Mouse (Mus musculus): ENCODE data around the gene Hivep3. TPM values are rescaled to one million over a fixed set of nuclear protein-coding genes. Genes with fewer than 3 reads are reported as not detected.

Gene Hivep3
- polyA plus RNA-seq, 1 experiment, result 5.4 TPM

DNA sequence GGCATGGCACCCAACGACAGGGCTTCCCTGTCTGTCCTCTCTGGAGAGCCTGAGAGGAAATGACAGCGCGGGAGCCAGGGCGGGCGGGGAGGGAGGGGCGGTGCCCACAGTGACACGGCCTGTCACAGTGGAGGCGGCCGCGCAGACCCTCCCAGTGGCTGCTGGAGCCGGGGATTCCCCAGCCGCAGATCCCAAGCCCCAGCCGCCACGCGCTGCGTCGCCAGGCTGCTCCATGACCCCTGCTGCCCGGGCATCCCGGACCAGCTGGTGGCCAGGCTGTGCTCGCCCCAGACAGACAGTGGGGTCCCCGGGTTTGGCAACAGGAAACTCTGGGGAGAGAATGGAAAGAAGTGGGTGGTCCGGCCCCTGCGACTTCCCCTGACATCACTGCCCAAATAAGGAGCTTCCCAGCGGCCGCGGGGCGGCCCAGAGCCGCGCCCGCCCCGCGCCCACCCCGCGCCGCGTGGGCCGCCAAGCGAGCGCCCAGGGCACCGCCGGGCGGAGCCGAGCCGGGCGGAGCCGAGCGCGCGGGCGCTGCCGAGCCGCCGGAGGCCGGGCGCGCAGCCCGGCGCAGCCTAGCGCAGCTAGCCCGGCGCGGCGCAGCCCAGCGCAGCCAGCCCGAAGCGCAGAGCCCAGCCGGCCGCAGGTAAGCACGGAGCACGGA lies 298.9 kb downstream of the Hivep3 start:
- WGBS, result 5% methylated on average over 67 of the region's 70 CpGs
- no peak for DNase-seq (ENCODE audit: low read depth, low spot score)

DNA sequence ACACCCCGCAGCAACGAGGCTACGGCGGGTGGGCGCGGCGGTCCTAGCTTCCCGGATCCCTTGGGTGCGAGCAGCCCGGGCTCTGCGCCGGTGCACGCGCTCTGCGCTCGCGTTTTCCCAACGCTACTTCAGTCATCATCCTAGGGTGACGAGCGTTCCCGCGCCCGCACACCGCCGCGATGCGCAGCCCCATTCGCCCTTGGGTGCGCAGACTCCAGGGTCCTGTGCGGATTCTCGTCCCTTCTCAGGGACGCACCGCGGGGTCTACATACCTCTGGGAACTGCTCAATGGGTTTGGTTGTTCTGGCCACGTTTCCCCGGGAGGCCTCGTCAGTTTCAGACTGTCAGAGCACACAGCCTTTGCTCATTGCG lies 299.4 kb downstream of the Hivep3 start:
- DNase-seq (ENCODE audit: low read depth, low spot score), result no peak
- WGBS, result 1% methylated on average over 38 of the region's 38 CpGs

DNA sequence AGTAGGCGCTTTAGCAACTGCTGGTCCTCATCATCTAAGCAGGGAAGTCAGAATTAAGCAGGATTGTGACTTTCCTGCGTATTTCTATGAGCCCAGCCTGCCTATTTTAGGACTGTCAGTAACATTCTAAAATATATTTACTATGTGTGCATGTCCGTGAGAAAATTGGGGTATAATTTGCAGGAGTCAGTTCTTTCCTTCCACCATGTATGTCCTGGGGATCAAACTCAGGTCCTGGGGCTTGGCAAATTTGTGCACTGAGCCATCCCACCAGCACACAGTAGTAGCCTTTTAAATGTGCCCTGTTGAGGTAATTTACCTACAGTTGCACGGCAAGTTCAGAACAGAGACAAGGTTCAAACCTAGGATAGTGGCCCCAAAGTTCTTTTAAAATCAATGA lies 302.7 kb downstream of the Hivep3 start:
- 89% methylated on average over 4 of the region's 4 CpGs for WGBS
- DNase-seq (ENCODE audit: low read depth, low spot score), result no peak

DNA sequence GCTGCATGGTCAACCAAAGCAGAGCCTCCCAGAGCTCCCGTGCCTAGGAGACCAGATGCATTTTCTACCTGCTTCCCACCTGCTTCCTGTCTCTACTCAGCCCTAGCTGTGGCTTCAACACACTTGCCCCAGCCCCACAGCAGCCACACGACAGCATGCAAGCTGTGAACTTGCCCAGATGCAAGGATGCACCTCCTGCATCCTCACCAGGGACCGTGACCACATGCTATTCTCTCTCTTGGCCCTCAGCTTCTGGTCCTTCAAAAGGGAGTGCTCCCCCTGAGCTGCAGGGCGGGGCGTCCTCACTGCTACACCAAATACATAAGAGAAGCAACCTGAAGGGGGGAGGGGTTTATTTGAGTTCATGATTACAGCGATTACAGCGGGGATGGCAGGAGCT lies 303.4 kb downstream of the Hivep3 start:
- 29% methylated on average over 7 of the region's 7 CpGs for whole genome bisulfite sequencing
- no peak for DNase-seq (ENCODE audit: low read depth, low spot score)

DNA sequence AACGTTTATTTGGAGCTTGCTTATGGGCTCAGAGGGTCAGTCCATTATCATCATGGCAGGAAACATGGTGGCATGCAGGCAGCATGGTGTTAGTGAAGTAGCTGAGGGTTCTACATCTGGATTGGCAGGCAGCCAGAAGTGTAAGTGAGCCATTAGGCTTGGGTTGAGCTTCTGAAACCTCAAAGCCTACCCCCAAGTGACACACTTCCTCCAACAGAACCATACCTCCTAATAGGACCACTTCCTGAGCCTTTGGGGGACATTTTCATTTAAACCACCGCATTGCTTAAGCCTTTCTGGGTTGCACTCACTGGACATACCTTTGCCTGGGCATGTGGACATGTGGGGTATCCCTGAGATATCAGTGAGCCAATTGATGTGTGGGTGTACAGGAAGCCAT lies 307.9 kb downstream of the Hivep3 start:
- no peak for DNase-seq (ENCODE audit: low read depth, low spot score)
- WGBS, result 84% methylated on average over 2 of the region's 2 CpGs

DNA sequence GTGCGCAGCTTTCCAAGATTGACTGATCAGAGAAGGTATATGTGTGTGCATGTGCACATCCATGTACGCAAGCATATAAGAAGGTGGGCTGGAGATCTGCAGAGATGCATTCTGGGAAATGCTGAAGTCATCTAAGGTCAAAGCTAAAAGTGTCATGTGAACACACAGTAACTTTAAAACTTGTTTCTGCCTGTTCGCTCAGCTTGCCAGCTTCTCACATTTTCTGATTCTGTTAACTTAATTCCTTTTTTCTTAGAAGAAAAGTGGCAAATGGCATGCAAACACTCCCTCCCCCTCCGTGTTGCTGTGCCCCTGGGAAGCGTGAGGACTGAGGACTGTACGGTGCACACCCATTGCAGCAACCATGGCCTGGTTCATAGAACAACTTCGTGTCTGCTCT lies 308.9 kb downstream of the Hivep3 start:
- WGBS, result 88% methylated on average over 7 of the region's 7 CpGs
- DNase-seq (ENCODE audit: low read depth, low spot score), result no peak

DNA sequence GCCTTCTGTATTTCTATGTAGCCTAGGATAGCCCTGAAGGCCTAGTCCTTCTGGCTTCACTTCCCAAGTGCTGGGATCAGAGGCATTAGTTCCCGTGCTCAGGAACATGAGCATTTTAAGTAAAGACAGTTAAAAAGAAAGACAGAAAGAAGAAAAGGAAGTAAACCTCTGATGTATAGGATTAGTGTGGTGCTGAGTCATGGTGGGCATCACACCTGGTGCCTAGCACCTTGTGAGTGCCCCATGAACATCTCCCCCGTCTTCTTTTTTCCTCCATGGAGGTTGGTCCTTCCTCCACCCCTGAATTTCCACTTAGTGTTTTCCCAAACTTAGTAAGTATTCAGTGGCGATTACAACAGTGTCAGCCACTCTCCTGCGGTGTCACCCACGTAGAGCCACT lies 311.0 kb downstream of the Hivep3 start:
- WGBS, result 85% methylated on average over 5 of the region's 5 CpGs
- no peak for DNase-seq (ENCODE audit: low read depth, low spot score)

DNA sequence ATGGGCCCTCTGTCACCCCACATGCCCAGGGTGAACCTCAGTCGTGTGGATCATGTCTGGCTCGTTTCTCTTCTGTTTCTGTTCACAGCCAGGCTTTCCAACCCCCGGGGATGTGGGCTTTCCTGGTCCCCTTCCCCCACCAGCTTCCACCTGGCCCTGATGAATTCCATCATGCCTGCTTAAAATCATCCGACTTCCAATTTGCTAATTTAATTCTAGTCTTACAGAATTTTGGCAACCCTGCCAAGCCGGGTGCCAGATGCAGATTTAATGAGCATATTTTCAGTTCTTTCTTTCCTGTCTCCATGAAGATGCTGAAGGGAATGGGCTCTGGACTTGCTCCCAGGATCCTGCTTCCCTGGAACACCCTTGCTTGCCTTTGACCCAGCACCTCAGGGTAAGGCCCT lies 311.6 kb downstream of the Hivep3 start:
- no peak for DNase-seq (ENCODE audit: low read depth, low spot score)
- WGBS, result 50% methylated on average over 5 of the region's 5 CpGs

DNA sequence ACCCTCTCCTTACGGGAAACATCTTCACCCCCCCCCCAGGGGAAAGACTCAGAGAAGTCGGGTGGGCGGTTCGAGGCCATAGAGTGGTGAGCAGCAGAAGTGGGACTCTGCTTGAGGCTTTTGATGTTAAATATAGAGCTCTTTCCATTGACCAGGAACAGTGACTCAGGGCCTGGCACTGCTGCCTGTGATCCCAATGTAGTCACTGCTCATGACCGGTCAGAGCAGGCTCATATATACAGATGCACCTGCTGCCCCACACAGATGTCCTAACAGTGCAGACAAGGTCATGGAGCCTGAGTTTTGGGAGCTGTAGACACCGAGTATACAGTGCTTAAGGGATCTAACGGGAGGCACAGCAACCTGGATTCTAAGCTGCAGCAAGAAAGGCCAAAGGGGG lies 312.3 kb downstream of the Hivep3 start:
- WGBS, result 80% methylated on average over 7 of the region's 7 CpGs
- no peak for DNase-seq (ENCODE audit: low read depth, low spot score)

DNA sequence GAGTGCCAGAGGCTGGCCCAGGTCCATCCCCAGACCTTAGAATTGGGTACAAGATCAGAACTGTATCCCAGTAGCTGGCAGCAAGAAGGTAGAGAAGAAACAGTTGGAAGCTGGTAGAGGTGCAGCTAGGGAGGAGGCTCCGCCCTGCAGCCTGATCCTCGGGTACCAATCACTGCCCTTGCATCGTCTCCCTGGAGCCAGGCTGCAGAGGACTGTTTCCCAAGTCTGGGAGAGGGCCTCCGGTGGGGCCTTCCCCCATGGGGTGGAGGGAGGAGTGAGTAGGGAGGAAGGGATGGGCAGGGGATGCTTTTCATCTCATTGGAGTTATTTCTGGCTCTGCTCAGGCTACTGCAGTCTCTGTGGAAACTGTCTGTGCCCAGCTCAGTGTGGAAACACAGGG lies 313.5 kb downstream of the Hivep3 start:
- WGBS, result 44% methylated on average over 4 of the region's 4 CpGs
- no peak for DNase-seq (ENCODE audit: low read depth, low spot score)

DNA sequence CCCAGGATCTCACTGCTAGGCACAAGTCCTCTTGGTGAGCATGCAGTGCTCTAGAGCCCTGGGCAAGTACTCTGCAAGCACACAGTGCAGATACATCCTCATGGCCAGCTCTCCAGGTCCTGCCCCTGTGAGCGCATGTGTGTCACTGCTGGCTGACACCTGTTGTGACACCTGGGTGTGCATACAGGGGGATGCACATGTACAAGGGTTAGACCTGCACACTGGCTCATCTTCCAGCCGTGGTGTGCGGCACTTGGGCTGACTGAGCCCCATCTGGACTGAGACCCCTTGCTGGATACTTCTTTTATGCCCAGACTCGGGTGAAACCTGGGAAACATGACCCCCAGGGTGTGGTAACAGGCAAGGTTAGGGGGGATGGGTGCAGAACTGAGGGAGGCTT lies 314.7 kb downstream of the Hivep3 start:
- 92% methylated on average over 4 of the region's 4 CpGs for WGBS
- DNase-seq (ENCODE audit: low read depth, low spot score), result no peak

DNA sequence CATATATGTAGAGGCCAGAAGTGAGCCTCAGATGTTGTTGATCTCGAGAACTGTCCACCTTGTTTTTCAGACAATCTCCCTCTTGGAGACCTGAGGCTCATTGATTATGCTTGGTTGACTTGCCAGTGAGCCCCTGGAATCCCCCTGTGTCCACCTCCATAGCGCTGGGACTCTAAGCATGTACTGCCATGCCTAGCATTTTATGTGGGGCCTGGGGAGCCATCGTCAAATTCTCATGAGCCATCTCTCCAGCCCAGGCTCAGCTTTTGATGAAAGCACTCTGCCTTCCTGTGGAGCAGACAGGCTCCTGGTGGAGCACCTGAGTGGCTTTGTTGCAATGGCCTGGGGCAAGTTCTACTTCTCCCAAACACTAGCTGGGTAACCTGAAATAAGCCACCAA lies 316.3 kb downstream of the Hivep3 start:
- DNase-seq (ENCODE audit: low read depth, low spot score), result no peak
- 93% methylated on average over 3 of the region's 3 CpGs for WGBS

DNA sequence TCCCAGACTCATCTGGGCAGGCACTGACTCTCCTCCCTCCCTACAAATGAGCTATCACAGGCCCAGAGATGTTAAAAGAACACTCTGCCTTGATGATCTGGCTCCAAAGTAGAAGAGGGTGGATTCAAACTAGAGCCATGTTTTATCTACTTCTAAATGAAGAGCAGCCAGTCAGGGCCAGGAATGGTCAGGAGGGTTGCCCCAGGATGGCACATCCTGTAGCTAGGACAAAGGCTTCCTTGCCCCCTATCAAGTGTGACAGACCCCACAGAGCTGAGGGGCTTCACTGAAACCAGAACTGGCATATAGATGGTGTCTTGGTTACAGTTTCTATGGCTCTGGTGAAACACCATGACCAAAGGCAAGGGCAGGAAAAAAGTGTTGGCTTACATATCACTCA lies 318.9 kb downstream of the Hivep3 start:
- no peak for DNase-seq (ENCODE audit: low read depth, low spot score)

DNA sequence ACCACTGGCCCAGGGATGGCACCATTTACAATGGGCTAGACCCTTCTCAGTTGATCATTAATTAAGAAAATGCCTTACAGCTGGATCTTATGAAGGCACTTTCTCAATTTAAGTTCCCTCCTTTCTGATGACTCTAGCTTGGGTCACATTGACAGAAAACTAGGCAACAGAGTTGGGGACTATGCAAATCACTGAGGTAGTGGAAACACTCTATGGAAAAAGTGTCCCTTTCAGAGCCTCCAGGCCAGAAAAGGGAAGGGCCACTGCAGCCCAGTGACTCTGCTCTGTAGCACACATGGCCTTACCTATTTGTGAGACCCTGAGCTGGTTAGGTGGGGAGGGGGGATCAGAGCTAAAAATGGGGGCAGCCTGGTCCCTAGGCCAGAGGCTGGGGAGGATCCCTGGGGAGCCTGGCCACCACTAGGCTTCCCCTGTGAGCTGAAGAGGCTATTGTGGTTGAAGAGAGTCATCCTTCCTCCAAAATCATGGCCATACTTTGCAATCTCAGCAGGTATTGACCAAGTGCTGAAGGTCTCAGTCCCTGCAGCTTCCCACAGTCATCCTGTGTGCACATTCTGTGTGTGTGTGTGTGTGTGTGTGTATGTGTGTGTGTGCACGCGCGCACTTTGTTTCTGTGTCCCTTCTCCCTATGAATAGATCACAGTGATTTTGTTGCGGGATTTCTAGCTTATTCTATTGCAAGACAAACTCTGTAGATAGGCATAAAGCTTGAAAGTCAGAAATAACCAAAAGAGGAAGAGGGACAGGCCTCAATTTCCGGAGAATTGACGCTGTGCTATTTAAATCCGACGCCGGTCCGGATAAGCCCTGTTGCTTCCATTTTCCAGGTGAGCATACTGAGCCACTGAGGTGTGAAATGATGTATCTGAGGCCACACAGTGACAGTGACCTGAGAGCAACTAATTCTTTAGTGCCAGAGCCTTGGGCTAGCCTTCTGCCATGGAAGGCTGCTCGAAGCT lies 319.7 kb downstream of the Hivep3 start:
- no peak for DNase-seq (ENCODE audit: low read depth, low spot score)
- 79% methylated on average over 11 of the region's 11 CpGs for WGBS

DNA sequence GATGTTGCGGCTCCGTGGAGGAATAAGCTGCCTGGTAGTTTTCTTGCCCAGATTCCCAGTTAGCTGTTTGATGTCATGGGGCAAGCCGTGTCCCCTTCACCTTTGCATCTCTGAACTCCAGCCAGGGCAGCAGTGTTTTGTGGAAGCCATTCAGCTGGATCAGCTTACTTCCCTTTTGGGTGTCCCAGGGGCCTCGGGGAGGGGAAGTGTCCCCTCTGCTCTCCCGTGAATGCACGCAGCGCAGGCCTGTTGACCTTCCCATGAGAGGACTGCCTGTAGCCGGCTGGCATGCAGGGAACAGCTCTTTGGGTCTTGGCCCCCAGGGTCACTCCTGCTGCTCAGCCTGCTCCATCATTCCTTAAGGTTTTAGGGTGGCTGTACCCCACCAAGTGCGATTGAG lies 320.6 kb downstream of the Hivep3 start:
- WGBS, result 68% methylated on average over 9 of the region's 9 CpGs

DNA sequence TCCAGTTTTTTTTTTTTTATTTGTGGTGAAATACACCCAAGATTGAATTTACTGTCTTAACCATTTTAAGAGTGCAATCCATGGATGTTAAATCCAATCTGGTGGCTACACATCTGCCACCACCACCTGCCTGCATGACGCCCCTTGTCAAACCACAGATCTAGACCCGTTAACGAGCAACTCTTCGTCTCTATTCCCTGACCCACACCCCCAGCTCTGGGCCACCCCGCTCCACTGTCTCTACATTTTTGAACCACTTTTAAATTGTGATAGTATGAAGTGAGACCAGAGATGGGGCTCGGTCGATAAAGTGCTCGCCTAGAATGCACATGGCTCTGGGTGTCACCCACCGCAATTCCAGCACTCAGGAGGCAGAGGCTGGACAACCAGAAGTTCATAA lies 322.9 kb downstream of the Hivep3 start:
- WGBS, result 93% methylated on average over 9 of the region's 9 CpGs

More for the DNA sequence above, 320.6 kb downstream of the Hivep3 start:
- no peak for DNase-seq (ENCODE audit: low read depth, low spot score)

DNA sequence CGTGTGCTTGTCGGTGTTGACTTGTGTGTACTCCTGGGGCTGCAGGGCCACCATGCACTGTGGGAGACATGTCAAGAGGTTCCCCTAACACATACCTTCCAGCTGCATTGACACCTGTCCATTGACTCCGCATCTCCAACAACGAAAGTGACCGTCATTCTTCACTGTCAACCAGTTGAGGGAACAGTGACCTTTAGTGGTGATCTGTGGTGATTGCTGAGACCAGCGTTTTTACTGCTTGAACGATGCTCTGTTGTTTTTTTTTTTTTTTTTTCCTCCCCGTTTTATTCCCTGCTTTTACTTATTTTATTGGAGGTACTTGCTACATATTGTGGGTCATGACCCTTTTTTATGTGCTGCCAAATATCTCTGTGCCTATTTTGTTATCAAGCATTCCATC lies 323.9 kb downstream of the Hivep3 start:
- WGBS, result 55% methylated on average over 8 of the region's 8 CpGs
- no peak for DNase-seq (ENCODE audit: low read depth, low spot score)

More for the DNA sequence above, 322.9 kb downstream of the Hivep3 start:
- no peak for DNase-seq (ENCODE audit: low read depth, low spot score)

DNA sequence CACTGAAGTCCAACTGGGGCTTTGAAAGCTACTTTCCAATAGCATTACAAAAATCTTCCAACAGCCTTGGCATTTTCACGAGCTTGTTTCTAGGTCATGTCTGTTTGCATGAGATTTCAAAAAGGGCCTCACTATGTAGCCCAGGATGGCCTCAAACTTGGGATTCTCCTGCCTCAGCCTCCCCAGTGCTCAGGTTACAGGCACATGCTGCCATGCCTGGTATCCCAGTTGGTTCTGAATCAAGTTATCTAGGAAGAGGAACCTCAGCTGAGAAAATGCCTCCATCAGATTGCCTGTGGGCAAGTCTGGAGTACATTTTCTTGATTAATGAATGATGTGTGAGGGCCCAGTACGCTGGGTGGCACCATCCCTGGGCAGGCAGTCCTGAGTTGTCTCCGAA lies 324.6 kb downstream of the Hivep3 start:
- WGBS, result 84% methylated on average over 3 of the region's 3 CpGs
- DNase-seq (ENCODE audit: low read depth, low spot score), result no peak

DNA sequence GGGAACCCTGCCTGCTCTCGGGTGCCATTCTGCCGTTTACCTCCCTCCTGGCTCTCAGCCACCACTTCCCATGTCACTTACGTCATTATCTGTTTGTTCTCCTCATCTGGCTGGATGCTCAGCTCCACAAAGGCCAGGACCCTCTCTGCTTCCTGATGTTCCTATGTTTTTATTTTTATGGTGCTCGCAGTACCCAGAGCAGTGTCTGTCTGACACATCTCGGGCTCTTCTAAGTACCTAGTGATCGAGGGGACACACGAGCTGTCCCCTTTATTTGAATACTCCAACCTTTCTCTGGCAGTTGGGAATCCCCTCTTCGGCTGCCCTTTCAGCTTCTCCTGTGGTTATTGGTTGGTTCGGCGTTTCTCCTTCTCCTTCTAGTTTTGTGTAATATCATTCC lies 325.2 kb downstream of the Hivep3 start:
- 50% methylated on average over 10 of the region's 10 CpGs for WGBS
- no peak for DNase-seq (ENCODE audit: low read depth, low spot score)

DNA sequence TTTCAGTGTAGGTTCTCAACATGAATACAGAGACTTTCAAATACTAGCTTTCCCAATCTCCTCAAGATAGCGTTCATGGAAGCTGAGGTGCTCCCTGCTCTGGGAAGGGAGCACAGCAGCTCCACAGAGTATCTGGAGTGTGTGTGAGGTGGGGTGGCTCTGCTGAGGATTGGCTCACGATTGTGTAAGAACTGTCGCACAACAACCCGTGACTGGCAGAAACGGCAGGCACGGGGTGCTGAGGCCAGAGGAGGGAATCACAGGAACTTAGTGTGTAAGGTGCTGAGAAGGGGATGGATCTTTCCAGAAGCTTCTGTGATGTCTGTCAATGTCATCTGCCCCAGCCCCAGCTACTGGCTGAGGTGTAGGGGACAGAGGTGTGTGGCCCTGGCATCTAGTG lies 328.1 kb downstream of the Hivep3 start:
- WGBS, result 81% methylated on average over 6 of the region's 6 CpGs
- DNase-seq (ENCODE audit: low read depth, low spot score), result no peak

DNA sequence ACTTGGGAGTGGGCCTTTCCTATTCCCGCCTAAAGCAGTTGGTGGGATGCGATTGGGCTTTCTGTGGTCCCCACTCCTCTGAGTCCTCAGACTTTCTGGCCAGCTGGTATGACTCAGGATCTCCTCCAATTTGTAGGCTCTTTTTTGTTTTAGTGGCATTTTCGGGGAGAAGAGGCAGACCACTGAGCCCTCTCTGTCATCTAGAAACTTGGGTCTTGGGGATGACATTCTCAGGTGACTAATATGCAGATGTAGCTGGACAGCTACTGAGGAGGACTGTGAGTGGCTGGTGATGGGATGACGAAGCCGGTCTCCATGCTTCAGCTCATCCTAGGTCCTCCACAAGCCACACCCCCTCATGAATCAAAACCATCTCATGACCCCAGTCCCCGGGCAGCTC lies 328.6 kb downstream of the Hivep3 start:
- 82% methylated on average over 6 of the region's 6 CpGs for WGBS

More for the DNA sequence above, 328.6 kb downstream of the Hivep3 start:
- no peak for DNase-seq (ENCODE audit: low read depth, low spot score)

Data from large intestine, adult 2 months (tissue).